Mouse (Mus musculus) hindbrain, embryonic 16.5 days (tissue): Measurements from ENCODE around the gene Plac1. TPM values are rescaled to one million over a fixed set of nuclear protein-coding genes. Genes with fewer than 3 reads are reported as not detected.

Experiments
- ATAC-seq: fragments of 200-750 bp; cut with Nextera tagmentation; 2 replicates; pipeline ENCODE4 v1.8.0; 2017; ENCODE audit warnings: moderate TSS enrichment, moderate library complexity
- H3K27ac ChIP-seq: fragments of 300-500 bp; sonication (generic); 2 replicates; pipeline ENCODE4 v1.5.1; 2014; ENCODE audit warnings: low read depth, mild to moderate bottlenecking, control low read depth, low read length, moderate library complexity
- H3K27me3 ChIP-seq: fragments of 300-500 bp; sonication (generic); replicated peaks from 2 replicates; pipeline ENCODE4 v1.6.1; 2014; ENCODE audit warnings: low read length; ENCODE audit not compliant: control insufficient read depth, insufficient read depth
- H3K36me3 ChIP-seq: fragments of 300-500 bp; sonication (generic); 2 replicates; pipeline ENCODE4 v1.6.1; 2014; ENCODE audit warnings: mild to moderate bottlenecking, low read length, moderate library complexity, mixed read lengths; ENCODE audit not compliant: control insufficient read depth, insufficient read depth
- H3K4me1 ChIP-seq: fragments of 300-500 bp; sonication (generic); 2 replicates; pipeline ENCODE4 v1.6.1; 2014; ENCODE audit warnings: low read depth, low read length; ENCODE audit not compliant: control insufficient read depth, insufficient read depth
- H3K4me2 ChIP-seq: fragments of 300-500 bp; sonication (generic); 2 replicates; pipeline ENCODE4 v1.6.1; 2014; ENCODE audit warnings: mild to moderate bottlenecking, low read length, control low read depth, moderate library complexity
- H3K4me3 ChIP-seq: fragments of 300-500 bp; sonication (generic); 2 replicates; pipeline ENCODE4 v1.5.1; 2014; ENCODE audit warnings: mild to moderate bottlenecking, low read length, control low read depth, moderate library complexity
- H3K9ac ChIP-seq: fragments of 300-500 bp; sonication (generic); 2 replicates; pipeline ENCODE4 v1.6.1; 2014; ENCODE audit warnings: low read depth, mild to moderate bottlenecking, control low read depth, low read length, moderate library complexity
- H3K9me3 ChIP-seq: fragments of 300-500 bp; sonication (generic); 2 replicates; pipeline ENCODE4 v1.6.1; 2014; ENCODE audit warnings: mild to moderate bottlenecking, low read length, moderate library complexity; ENCODE audit not compliant: control insufficient read depth
- WGBS: fragments of 180-500 bp; shearing (Covaris S2); extraction: QIAGEN DNeasy Blood & Tissue Kit; methylation state at CpG from one replicate; pipeline ENCODE4 v1.1.7; 2014; 5-methylcytosine and 5-hydroxymethylcytosine counted together
- polyA plus RNA-seq: library from polyadenylated mRNA; unstranded; fragments of >200 nt; fragmentation: Nextera tagmentation; extraction: Ambion mirVana; gene quantifications from 2 replicates; pipeline ENCODE4 v1.2.1, GENCODE M21; 2015

Plac1 gene
- polyA plus RNA-seq, 1 experiment from 2014 or later: not detected

GRCm38 (mm10) chrX:53053885-53054284 is 186.0 kb downstream of the Plac1 start:
- WGBS: 72% methylated on average over 5 of the region's 5 CpGs
- H3K9ac ChIP-seq: no peak overlapping the region
- no peaks in the 10 kb centered on the region for H3K4me1 ChIP-seq
- no peaks in the 10 kb centered on the region; the same call in 1 of the 2 replicates for H3K27me3 ChIP-seq
- no peaks in the 10 kb centered on the region; the same call in 1 of the 2 replicates for H3K9me3 ChIP-seq
- no peak for ATAC-seq
- H3K4me3 ChIP-seq: no peak overlapping the region
- H3K27ac ChIP-seq: no peak overlapping the region
- H3K36me3 ChIP-seq: no peaks in the 10 kb centered on the region
- H3K4me2 ChIP-seq: no peak overlapping the region

GRCm38 (mm10) chrX:53052652-53053500 is 187.0 kb downstream of the Plac1 start:
- Histone ChIP-seq H3K4me1 (no peaks in the 10 kb centered on the region), H3K9ac (no peak overlapping the region), H3K27ac (no peak overlapping the region), H3K36me3 (no peaks in the 10 kb centered on the region), H3K4me3 (no peak overlapping the region), H3K27me3 (no peaks in the 10 kb centered on the region; the same call in 1 of the 2 replicates), H3K9me3 (no peaks in the 10 kb centered on the region; the same call in 1 of the 2 replicates), H3K4me2 (peak overlapping the region; percentile 2; the same call in 1 of the 2 replicates)
- ATAC-seq: no peak
- WGBS: 16% methylated on average over 13 of the region's 13 CpGs

- WGBS: 15% methylated on average over 8 of the region's 9 CpGs
- no peak for ATAC-seq
- Histone ChIP-seq H3K9ac (no peak overlapping the region; the same call in 1 of the 2 replicates), H3K4me1 (no peaks in the 10 kb centered on the region), H3K36me3 (no peaks in the 10 kb centered on the region), H3K4me2 (peak overlapping the region; percentile 49), H3K27ac (no peak overlapping the region), H3K4me3 (peak overlapping the region; percentile 24), H3K9me3 (no peaks in the 10 kb centered on the region), H3K27me3 (no peaks in the 10 kb centered on the region)
Measured at GRCm38 (mm10) chrX:53050353-53050752, 189.6 kb downstream of the Plac1 start.

DNA sequence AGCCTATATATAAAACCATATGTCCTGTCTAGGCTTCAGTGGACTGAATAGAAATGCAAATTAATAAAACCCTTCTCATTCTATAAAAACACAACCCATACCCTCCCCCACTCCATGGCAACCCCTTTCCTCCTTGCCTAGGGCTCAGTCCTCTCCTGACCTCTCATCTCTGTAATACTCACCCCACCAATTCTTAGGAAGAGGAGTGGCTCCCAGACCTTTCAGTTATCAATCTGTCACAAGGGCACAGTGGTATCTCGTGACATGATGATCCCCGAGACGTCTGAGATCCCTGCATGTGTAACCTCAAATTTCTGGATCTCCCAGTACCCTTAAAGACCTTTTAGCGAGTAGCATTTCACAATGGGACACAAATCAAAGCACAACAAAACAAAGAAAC is 190.7 kb downstream of the Plac1 start:
- Histone ChIP-seq H3K4me1 (no peaks in the 10 kb centered on the region), H3K4me2 (no peak overlapping the region), H3K9me3 (no peaks in the 10 kb centered on the region), H3K27ac (no peak overlapping the region), H3K27me3 (no peaks in the 10 kb centered on the region), H3K4me3 (no peak overlapping the region), H3K36me3 (no peaks in the 10 kb centered on the region), H3K9ac (no peak overlapping the region)
- ATAC-seq: no peak
- 46% methylated on average over 4 of the region's 4 CpGs for WGBS

DNA sequence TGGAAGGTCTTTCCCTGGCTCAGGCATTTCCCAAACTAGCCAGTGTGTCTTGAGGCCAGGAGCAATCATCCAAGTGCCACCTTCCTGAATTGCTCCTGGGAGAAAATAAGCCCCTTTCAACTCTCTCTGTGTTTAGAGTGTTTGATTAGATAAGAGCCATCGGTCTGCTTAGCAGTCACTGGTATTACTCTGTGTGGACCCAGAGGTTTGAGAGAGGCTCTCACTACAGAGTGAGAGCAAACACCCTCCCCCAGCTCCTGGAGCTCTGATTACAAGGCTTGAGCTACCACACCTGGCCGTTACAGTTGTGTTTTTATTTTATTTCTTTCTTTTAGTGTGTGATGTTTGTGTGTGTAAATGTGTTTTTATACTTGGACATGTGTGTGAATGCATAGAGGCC is 193.0 kb downstream of the Plac1 start:
- Histone ChIP-seq H3K36me3 (no peaks in the 10 kb centered on the region), H3K9me3 (no peaks in the 10 kb centered on the region), H3K27ac (no peak overlapping the region), H3K4me2 (no peak overlapping the region), H3K4me1 (no peaks in the 10 kb centered on the region), H3K9ac (no peak overlapping the region), H3K27me3 (no peaks in the 10 kb centered on the region), H3K4me3 (no peak overlapping the region)
- ATAC-seq: no peak
- WGBS: 80% methylated on average over 2 of the region's 2 CpGs

DNA sequence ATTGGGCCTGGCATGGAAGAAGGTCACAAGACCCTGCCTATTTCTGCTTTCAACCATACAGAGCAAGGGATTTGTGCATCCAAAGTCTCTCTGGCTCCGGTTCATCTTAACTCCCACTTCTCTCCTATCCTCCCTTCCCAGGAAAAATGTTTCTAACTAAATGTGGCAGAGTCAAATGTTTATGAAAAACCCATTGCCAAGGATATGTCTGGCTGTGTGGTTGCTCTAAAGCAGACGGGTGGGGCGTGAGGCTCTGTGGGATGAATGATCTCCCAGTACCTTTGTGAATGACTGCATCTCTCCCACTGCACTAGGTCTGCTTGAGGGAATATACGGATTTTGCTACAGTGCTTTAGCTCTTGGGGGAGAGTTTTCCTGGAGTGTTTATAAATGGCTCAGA is 193.9 kb downstream of the Plac1 start:
- Histone ChIP-seq H3K27ac (no peak overlapping the region), H3K36me3 (no peaks in the 10 kb centered on the region), H3K4me1 (no peaks in the 10 kb centered on the region), H3K4me2 (no peak overlapping the region), H3K9me3 (no peaks in the 10 kb centered on the region), H3K27me3 (no peaks in the 10 kb centered on the region), H3K9ac (no peak overlapping the region), H3K4me3 (no peak overlapping the region)
- WGBS: 73% methylated on average over 4 of the region's 4 CpGs
- no peak for ATAC-seq

GRCm38 (mm10) chrX:53045187-53045903 is 194.6 kb downstream of the Plac1 start:
- Histone ChIP-seq H3K4me1 (no peaks in the 10 kb centered on the region), H3K36me3 (no peaks in the 10 kb centered on the region)
- WGBS: 41% methylated on average over 10 of the region's 10 CpGs

GRCm38 (mm10) chrX:53041006-53041405 is 198.9 kb downstream of the Plac1 start:
- no peak for ATAC-seq
- no peak overlapping the region for H3K27ac ChIP-seq
- no peak overlapping the region for H3K4me3 ChIP-seq
- H3K9ac ChIP-seq: no peak overlapping the region
- no peaks in the 10 kb centered on the region for H3K36me3 ChIP-seq
- no peaks in the 10 kb centered on the region for H3K27me3 ChIP-seq
- 78% methylated on average over 6 of the region's 6 CpGs for WGBS
- no peaks in the 10 kb centered on the region for H3K4me1 ChIP-seq
- H3K9me3 ChIP-seq: no peaks in the 10 kb centered on the region
- H3K4me2 ChIP-seq: no peak overlapping the region

More at GRCm38 (mm10) chrX:53045187-53045903, 194.6 kb downstream of the Plac1 start:
- no peak for ATAC-seq
- no peaks in the 10 kb centered on the region for H3K27me3 ChIP-seq
- no peaks in the 10 kb centered on the region for H3K9me3 ChIP-seq
- no peak overlapping the region for H3K4me3 ChIP-seq
- H3K9ac ChIP-seq: no peak overlapping the region
- H3K27ac ChIP-seq: no peak overlapping the region
- H3K4me2 ChIP-seq: no peak overlapping the region

DNA sequence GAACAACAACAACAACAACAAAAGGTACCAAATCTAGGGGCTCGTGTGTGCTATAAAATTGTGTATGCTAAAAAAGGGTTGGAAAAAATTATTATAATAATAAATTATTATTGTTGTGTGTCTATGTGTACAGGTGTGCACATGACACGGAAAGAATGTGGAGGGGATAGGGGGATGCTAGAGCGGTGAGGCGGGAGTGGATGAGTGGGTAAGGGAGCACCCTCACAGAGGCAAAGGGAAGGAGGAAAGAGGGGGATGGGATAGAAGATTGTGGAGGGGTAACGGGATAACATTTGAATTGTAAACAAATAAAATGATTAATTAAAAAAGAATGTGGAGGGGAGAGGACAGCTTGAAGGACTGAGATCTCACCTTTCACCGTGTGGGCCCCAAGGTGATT is 199.8 kb downstream of the Plac1 start:
- H3K27ac ChIP-seq: no peak overlapping the region
- no peak overlapping the region for H3K4me3 ChIP-seq
- no peaks in the 10 kb centered on the region for H3K36me3 ChIP-seq
- WGBS: 88% methylated on average over 6 of the region's 6 CpGs
- H3K27me3 ChIP-seq: no peaks in the 10 kb centered on the region
- H3K9me3 ChIP-seq: no peaks in the 10 kb centered on the region
- H3K4me2 ChIP-seq: no peak overlapping the region
- no peak for ATAC-seq
- no peak overlapping the region for H3K9ac ChIP-seq
- no peaks in the 10 kb centered on the region for H3K4me1 ChIP-seq
